Comparison of ENCODE assay signal across 10 mouse cellular contexts in the genomic region with DNA sequence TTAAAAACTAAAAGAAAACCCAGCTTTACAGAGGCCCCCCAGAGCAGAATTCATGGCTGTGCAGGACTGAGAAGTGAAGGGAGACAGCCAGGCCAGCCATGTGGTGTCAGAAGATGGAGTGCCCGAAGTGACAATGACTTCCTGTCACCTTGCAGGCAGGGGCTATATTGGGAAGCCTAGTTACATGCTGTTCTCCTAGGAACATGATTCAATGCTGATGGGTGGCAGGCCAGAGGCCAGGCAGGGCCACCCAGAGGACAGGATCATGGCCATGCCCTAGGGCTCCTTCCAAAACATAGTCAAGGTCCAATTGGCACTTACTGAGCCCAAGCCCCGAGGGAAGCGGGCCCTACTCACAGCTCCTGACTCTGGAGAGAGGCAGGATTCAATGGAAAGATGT.
DNase-seq lines count a peak whose midpoint lies in the region; ATAC-seq lines count a peak whose summit lies in the region.
"Had no signal": no experiment of that assay in that cellular context is flagged by ENCODE, and none has a peak within 500 bp of the region (broad histone marks: within the 10 kb centered on the region; RNA-seq: fewer than 3 reads in every experiment).

No protein-coding gene starts in this region.

- H3K27me3 ChIP-seq in hindbrain, embryonic 11.5 days (ENCODE audit: control insufficient read depth, insufficient read depth, low read length) = no peaks in the 10 kb centered on the region
- H3K27me3 ChIP-seq in hindbrain, embryonic 16.5 days (replicated peaks; ENCODE audit: control insufficient read depth, insufficient read depth, low read length) = no peaks in the 10 kb centered on the region
- no peaks in the 10 kb centered on the region for H3K27me3 ChIP-seq in heart, embryonic 16.5 days (ENCODE audit: control insufficient read depth, insufficient read depth, low read length)
- no peaks in the 10 kb centered on the region for H3K27me3 ChIP-seq in midbrain, embryonic 15.5 days (replicated peaks)
- H3K27me3 ChIP-seq: forebrain, embryonic 15.5 days had no signal

- H3K9me3 ChIP-seq in hindbrain, embryonic 11.5 days (ENCODE audit: control insufficient read depth, low read length) = no peaks in the 10 kb centered on the region
- H3K9me3 ChIP-seq in hindbrain, embryonic 16.5 days (ENCODE audit: control insufficient read depth, low read length) = no peaks in the 10 kb centered on the region
- H3K9me3 ChIP-seq in heart, embryonic 16.5 days (replicated peaks; ENCODE audit: control insufficient read depth, low read length) = no peaks in the 10 kb centered on the region
- no peaks in the 10 kb centered on the region for H3K9me3 ChIP-seq in midbrain, embryonic 15.5 days
- H3K9me3 ChIP-seq: forebrain, embryonic 15.5 days had no signal

- H3K9ac ChIP-seq in hindbrain, embryonic 11.5 days (ENCODE audit: low read depth, low read length) = no peak overlapping the region
- no peak overlapping the region for H3K9ac ChIP-seq in hindbrain, embryonic 16.5 days (ENCODE audit: low read depth, low read length)
- H3K9ac ChIP-seq in heart, embryonic 16.5 days (ENCODE audit: low read length) = peak overlapping the region; percentile 32
- H3K9ac ChIP-seq in midbrain, embryonic 15.5 days = no peak overlapping the region
- H3K9ac ChIP-seq: forebrain, embryonic 15.5 days had no signal

- 63% methylated on average over 3 of the region's 3 CpGs for WGBS in hindbrain, embryonic 11.5 days
- WGBS in hindbrain, embryonic 16.5 days = 56% methylated on average over 3 of the region's 3 CpGs
- WGBS in heart, embryonic 16.5 days = 54% methylated on average over 3 of the region's 3 CpGs
- 68% methylated on average over 3 of the region's 3 CpGs for WGBS in midbrain, embryonic 15.5 days

- no peaks in the 10 kb centered on the region for H3K36me3 ChIP-seq in hindbrain, embryonic 11.5 days (ENCODE audit: control insufficient read depth, insufficient read depth, low read length)
- no peaks in the 10 kb centered on the region for H3K36me3 ChIP-seq in hindbrain, embryonic 16.5 days (ENCODE audit: control insufficient read depth, insufficient read depth, low read length)
- H3K36me3 ChIP-seq in heart, embryonic 16.5 days (ENCODE audit: control insufficient read depth, insufficient read depth) = no peaks in the 10 kb centered on the region
- no peaks in the 10 kb centered on the region for H3K36me3 ChIP-seq in midbrain, embryonic 15.5 days (replicated peaks)
- H3K36me3 ChIP-seq: forebrain, embryonic 15.5 days had no signal

- H3K4me3 ChIP-seq in hindbrain, embryonic 11.5 days (ENCODE audit: low read depth, low read length) = no peak overlapping the region
- H3K4me3 ChIP-seq in hindbrain, embryonic 16.5 days (ENCODE audit: low read length) = no peak overlapping the region
- no peak overlapping the region for H3K4me3 ChIP-seq in heart, embryonic 16.5 days (ENCODE audit: low read length)
- H3K4me3 ChIP-seq in midbrain, embryonic 15.5 days = no peak overlapping the region
- H3K4me3 ChIP-seq: forebrain, embryonic 15.5 days had no signal

- peak overlapping the region; percentile 39; the same call in 1 of the 2 replicates for H3K27ac ChIP-seq in hindbrain, embryonic 11.5 days (ENCODE audit: low read depth, low read length)
- no peak overlapping the region for H3K27ac ChIP-seq in hindbrain, embryonic 16.5 days (ENCODE audit: low read depth, low read length)
- H3K27ac ChIP-seq in heart, embryonic 16.5 days (ENCODE audit: low read length) = peak overlapping the region; percentile 89
- H3K27ac ChIP-seq in midbrain, embryonic 15.5 days = no peak overlapping the region
- H3K27ac ChIP-seq: forebrain, embryonic 15.5 days; macrophage had no signal

- ATAC-seq in hindbrain, embryonic 11.5 days (ENCODE audit: low FRiP score) = no peak
- no peak for ATAC-seq in hindbrain, embryonic 16.5 days
- peak; percentile 64 for ATAC-seq in heart, embryonic 16.5 days (replicated peaks; ENCODE audit: extremely low read depth, insufficient read depth, low FRiP score)
- no peak for ATAC-seq in midbrain, embryonic 15.5 days (replicated peaks)
- ATAC-seq: forebrain, embryonic 15.5 days had no signal

- H3K4me1 ChIP-seq in hindbrain, embryonic 11.5 days (replicated peaks; ENCODE audit: control insufficient read depth, insufficient read depth, low read length) = 0 out of 2 replicates have a peak, but pooled peaks cover 2% of the 10 kb centered on the region
- H3K4me1 ChIP-seq in hindbrain, embryonic 16.5 days (ENCODE audit: control insufficient read depth, insufficient read depth, low read depth, low read length) = peaks cover 20% of the 10 kb centered on the region
- H3K4me1 ChIP-seq in heart, embryonic 16.5 days (ENCODE audit: control insufficient read depth, insufficient read depth, low read length) = peaks cover 52% of the 10 kb centered on the region
- H3K4me1 ChIP-seq in midbrain, embryonic 15.5 days = peaks cover 47% of the 10 kb centered on the region

- no peak overlapping the region for H3K4me2 ChIP-seq in hindbrain, embryonic 11.5 days (replicated peaks; ENCODE audit: low read depth, low read length)
- H3K4me2 ChIP-seq in hindbrain, embryonic 16.5 days (ENCODE audit: low read length) = no peak overlapping the region
- H3K4me2 ChIP-seq in heart, embryonic 16.5 days (ENCODE audit: low read depth, low read length) = no peak overlapping the region
- H3K4me2 ChIP-seq in midbrain, embryonic 15.5 days = no peak overlapping the region
- H3K4me2 ChIP-seq: forebrain, embryonic 15.5 days had no signal

- DNase-seq in hindbrain, embryonic 11.5 days (ENCODE audit: low spot score) = no peak
- DNase-seq in testis, postnatal 14 days (ENCODE audit: low spot score) = peak; percentile 33
- DNase-seq in testis, postnatal 10 days (ENCODE audit: low spot score) = no peak
- no peak for DNase-seq in embryo, embryonic 11 days
- DNase-seq in cerebellum, adult 9-10 months = no peak

Comparison
In these comparisons a context has a peak if more than half of its experiments do, and no peak if none do; other contexts are left out.
1. H3K27ac ChIP-seq: peak in hindbrain, embryonic 11.5 days (single experiment) and heart, embryonic 16.5 days (single experiment); none in hindbrain, embryonic 16.5 days (single experiment) and midbrain, embryonic 15.5 days (single experiment).